Mouse (Mus musculus) limb, embryonic 11.5 days (tissue): ENCODE measurements around the gene Ak5. TPM values are rescaled to one million over a fixed set of nuclear protein-coding genes. Genes with fewer than 3 reads are reported as not detected.

Experiments used
- ATAC-seq: fragments of 200-750 bp; cut with Nextera tagmentation; 2 replicates; pipeline ENCODE4 v1.8.0; 2017; ENCODE audit warnings: low read depth; ENCODE audit not compliant: insufficient number of reproducible peaks, low FRiP score, low TSS enrichment
- DNase-seq: peaks from one replicate; pipeline ENCODE4 v3.0.0-alpha.2; 2015; ENCODE audit warnings: low spot score
- H3K27ac ChIP-seq: fragments of 300-500 bp; sonication (generic); replicated peaks from 2 replicates; pipeline ENCODE4 v1.5.1; 2014; ENCODE audit warnings: low read depth, mild to moderate bottlenecking, low read length
- H3K27me3 ChIP-seq: fragments of 300-500 bp; sonication (generic); 2 replicates; pipeline ENCODE4 v1.6.1; 2014; ENCODE audit warnings: mild to moderate bottlenecking, low read length, mixed read lengths; ENCODE audit not compliant: control insufficient read depth, insufficient read depth
- H3K36me3 ChIP-seq: fragments of 300-500 bp; sonication (generic); 2 replicates; pipeline ENCODE4 v1.6.1; 2014; ENCODE audit warnings: mild to moderate bottlenecking, low read length, moderate library complexity, mixed read lengths; ENCODE audit not compliant: control insufficient read depth, insufficient read depth
- H3K4me1 ChIP-seq: fragments of 300-500 bp; sonication (generic); 2 replicates; pipeline ENCODE4 v1.6.1; 2014; ENCODE audit warnings: low read length, mixed read lengths; ENCODE audit not compliant: control insufficient read depth, insufficient read depth
- H3K4me2 ChIP-seq: fragments of 300-500 bp; sonication (generic); 2 replicates; pipeline ENCODE4 v1.6.1; 2014; ENCODE audit warnings: low read depth, mild to moderate bottlenecking, moderate library complexity; ENCODE audit not compliant: severe bottlenecking
- H3K4me3 ChIP-seq: fragments of 300-500 bp; sonication (generic); 2 replicates; pipeline ENCODE4 v1.5.1; 2014; ENCODE audit warnings: low read depth, low read length
- H3K9ac ChIP-seq: fragments of 300-500 bp; sonication (generic); 2 replicates; pipeline ENCODE4 v1.6.1; 2014; ENCODE audit warnings: mild to moderate bottlenecking, low read length
- H3K9me3 ChIP-seq: fragments of 300-500 bp; sonication (generic); 2 replicates; pipeline ENCODE4 v1.6.1; 2016; ENCODE audit warnings: low read length; ENCODE audit not compliant: control insufficient read depth
- WGBS: fragments of 180-500 bp; shearing (Covaris S2); extraction: QIAGEN DNeasy Blood & Tissue Kit; methylation state at CpG from one replicate; pipeline ENCODE4 v1.1.7; 2014; 5-methylcytosine and 5-hydroxymethylcytosine counted together
- polyA plus RNA-seq: library from polyadenylated mRNA; unstranded; fragments of >200 nt; fragmentation: Nextera tagmentation; extraction: Ambion mirVana; gene quantifications from 2 replicates; pipeline ENCODE4 v1.2.1, GENCODE M21; 2014

Gene Ak5
- polyA plus RNA-seq, 1 experiment from 2014 or later: 2.4 TPM

DNA sequence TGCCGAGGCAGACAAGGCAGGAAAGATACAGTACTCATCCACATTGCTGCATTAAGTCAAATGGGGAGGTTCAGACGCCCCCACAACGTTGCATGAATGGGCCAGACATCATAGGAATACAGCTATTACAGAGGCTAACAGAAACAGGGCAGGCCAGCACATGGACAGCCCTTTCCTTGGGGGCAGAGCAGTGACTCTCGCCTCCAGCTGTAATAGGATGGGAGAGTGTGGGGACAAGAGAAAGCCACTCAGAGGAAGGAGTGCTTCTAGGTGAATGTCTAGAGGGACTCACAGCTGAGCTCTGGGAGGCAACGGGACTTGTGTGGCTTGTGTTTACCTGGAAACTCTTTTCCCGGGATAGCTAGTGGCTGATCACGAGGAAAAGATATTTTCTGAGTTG lies 184.4 kb downstream of the Ak5 start:
- peak overlapping the region; percentile 50; the same call in 1 of the 2 replicates for H3K27ac ChIP-seq
- WGBS: 53% methylated on average over 7 of the region's 7 CpGs

DNA sequence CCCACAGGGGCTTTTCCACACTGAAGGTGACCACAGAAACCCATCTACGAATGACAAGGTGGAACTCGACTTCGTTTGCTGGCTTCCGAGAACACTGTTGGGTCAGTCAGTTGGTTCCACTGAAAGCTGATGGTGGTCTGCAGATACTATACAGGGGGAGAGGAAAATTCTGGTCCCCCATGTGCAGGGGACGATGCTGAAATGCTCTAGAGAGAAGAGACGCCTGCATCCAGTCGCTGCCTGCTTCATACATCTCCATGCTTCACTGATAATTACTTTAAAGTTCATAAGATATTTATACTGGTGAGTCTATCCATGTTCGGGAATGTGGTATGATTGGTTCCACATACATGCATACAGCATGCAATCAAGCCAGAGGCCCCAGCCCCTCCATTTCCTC lies 186.0 kb downstream of the Ak5 start:
- Histone ChIP-seq H3K9me3 (no peaks in the 10 kb centered on the region), H3K27me3 (no peaks in the 10 kb centered on the region), H3K4me1 (peaks cover 24% of the 10 kb centered on the region), H3K27ac (no peak overlapping the region), H3K9ac (no peak overlapping the region), H3K4me3 (no peak overlapping the region), H3K36me3 (no peaks in the 10 kb centered on the region), H3K4me2 (no peak overlapping the region)
- ATAC-seq (no peak), DNase-seq (no peak)
- WGBS: 87% methylated on average over 8 of the region's 8 CpGs

More for the DNA sequence above, 184.4 kb downstream of the Ak5 start:
- no peak overlapping the region for H3K9ac ChIP-seq
- no peak overlapping the region for H3K4me3 ChIP-seq
- no peak for DNase-seq
- H3K27me3 ChIP-seq: no peaks in the 10 kb centered on the region
- H3K4me1 ChIP-seq: peaks cover 16% of the 10 kb centered on the region
- no peak for ATAC-seq
- H3K9me3 ChIP-seq: no peaks in the 10 kb centered on the region
- no peaks in the 10 kb centered on the region for H3K36me3 ChIP-seq
- H3K4me2 ChIP-seq: no peak overlapping the region

DNA sequence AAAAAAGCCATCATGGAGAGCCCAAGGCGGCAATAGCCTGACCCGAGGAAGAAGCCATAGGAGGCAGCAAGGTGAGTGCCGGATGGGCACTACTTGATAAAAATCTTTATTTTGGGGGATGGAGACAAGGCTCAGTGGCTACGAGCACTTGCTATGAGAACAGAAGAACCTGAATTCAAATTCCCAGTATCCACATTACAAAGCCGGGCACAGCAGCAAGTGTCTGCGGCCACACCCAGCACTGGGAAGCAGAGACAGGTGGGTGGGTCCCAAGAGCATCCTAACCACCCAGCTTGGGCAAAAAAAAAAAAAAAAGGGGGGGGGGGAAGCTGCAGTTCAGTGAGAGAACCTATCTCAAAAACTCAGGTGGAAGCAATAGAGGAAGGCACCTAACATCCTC lies 187.8 kb downstream of the Ak5 start:
- Histone ChIP-seq H3K27ac (no peak overlapping the region), H3K4me1 (peaks cover 24% of the 10 kb centered on the region), H3K36me3 (no peaks in the 10 kb centered on the region), H3K9ac (no peak overlapping the region), H3K9me3 (no peaks in the 10 kb centered on the region), H3K4me3 (no peak overlapping the region), H3K27me3 (no peaks in the 10 kb centered on the region), H3K4me2 (no peak overlapping the region)
- ATAC-seq (no peak), DNase-seq (no peak)
- 94% methylated on average over 6 of the region's 6 CpGs for whole genome bisulfite sequencing

DNA sequence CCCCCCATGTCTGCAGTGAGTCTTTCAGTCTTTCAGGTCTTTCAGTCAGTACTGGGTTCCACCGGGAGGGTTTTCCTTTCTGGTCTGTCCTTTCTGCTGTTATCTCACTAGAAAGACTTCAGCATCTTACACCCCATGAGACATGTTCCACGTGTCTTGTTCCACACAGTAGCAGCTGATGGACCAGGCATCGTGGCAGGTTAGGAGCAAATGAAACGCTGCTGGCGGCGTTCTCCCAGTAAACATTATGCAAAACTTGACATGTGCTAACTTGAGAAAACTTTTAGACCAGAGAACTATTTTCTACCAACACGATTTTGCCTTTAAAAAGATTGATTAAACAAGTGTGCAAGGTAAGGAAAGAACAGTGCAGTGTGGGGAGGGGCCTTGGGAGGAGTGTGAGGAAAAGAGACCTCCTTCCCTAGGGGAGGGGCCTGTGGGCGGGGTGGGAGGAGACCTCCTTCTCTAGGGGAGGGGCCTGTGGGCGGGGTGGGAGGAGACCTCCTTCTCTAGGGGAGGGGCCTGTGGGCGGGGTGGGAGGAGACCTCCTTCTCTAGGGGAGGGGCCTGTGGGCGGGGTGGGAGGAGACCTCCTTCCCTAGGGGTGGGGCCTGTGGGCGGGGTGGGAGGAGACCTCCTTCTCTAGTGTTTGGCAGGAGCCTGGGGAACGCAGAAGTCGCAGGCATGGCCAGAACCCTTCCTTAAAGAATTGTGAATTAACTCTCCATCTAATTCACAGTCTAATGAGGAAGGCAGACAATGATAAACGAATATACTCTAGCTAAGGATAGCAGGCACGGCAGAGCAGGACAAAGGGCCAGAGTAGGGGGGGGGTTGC lies 189.3 kb downstream of the Ak5 start:
- H3K4me1 ChIP-seq: peaks cover 15% of the 10 kb centered on the region
- H3K36me3 ChIP-seq: no peaks in the 10 kb centered on the region
- DNase-seq (peak; percentile 67), ATAC-seq (peak; percentile 76)
- peak overlapping the region; percentile 30 for H3K4me3 ChIP-seq
- H3K9me3 ChIP-seq: no peaks in the 10 kb centered on the region
- H3K9ac ChIP-seq: no peak overlapping the region; the same call in 1 of the 2 replicates
- no peak overlapping the region for H3K27ac ChIP-seq
- H3K27me3 ChIP-seq: no peaks in the 10 kb centered on the region
- 4% methylated on average over 12 of the region's 16 CpGs for WGBS
- H3K4me2 ChIP-seq: peak overlapping the region; percentile 52

DNA sequence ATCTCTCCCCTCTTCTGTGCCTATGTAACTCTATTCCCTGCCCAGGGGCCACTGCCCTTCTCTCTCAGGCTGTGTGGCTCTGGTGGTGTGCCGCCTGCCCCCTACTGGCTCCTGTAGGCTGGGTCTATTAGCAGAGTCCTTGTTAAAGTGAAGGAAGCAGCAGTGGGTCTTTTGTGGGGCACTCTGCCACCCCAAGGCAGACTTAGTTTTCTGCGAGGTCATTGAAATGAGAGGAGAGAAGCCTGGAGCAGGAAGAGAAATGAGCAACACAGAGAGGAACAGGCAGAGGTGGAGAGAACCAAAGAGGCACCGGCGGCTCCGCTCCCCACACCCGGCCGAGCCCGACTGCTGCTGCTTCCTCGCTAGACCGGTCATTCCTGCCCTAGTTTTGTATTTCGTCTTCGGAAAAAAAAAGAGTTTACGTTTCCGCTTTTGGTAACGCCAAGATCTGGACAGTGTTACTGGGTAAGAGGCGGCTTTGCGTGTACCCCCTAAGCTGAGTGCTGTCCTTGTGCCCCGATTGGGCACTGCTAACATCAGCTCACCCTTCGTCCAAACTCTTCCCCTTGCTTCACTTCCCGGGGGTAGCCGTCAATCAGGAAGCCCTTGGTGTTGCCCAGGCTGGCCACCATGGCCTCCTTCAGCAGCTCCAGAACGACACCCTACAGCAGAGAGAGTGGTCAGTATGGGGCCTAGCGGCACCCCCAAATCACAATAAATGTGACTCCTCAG lies 190.2 kb downstream of the Ak5 start:
- ATAC-seq (peak; percentile 70), DNase-seq (peak; percentile 77)
- H3K27ac ChIP-seq: no peak overlapping the region
- peak overlapping the region; percentile 38; the same call in 1 of the 2 replicates for H3K9ac ChIP-seq
- H3K36me3 ChIP-seq: no peaks in the 10 kb centered on the region
- no peaks in the 10 kb centered on the region for H3K9me3 ChIP-seq
- H3K4me2 ChIP-seq: peak overlapping the region; percentile 52
- peaks cover 11% of the 10 kb centered on the region for H3K4me1 ChIP-seq
- peak overlapping the region; percentile 30 for H3K4me3 ChIP-seq
- 3% methylated on average over 23 of the region's 23 CpGs for WGBS
- H3K27me3 ChIP-seq: no peaks in the 10 kb centered on the region

DNA sequence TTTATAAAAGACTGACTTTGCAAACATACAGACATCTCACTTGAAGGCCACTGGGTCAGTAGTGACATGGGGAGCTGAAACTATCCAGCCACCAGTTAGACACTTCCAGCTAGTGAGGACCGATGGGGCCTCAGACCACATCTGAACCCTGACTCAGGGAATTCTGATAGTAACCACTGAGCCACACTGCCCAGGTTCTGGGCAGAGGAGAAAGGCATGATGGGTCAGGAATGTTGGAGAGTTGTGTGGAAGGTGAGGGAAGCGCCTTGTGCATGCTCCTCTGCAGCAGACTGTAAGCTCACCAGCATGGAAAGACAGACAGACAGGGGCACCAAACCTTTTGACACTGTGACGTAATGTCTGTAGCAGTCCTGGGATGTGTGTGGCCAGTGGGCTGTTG lies 192.3 kb downstream of the Ak5 start:
- H3K27me3 ChIP-seq: no peaks in the 10 kb centered on the region
- H3K9me3 ChIP-seq: no peaks in the 10 kb centered on the region
- no peak overlapping the region for H3K27ac ChIP-seq
- ATAC-seq: no peak
- H3K4me3 ChIP-seq: no peak overlapping the region
- no peak for DNase-seq
- H3K4me1 ChIP-seq: peaks cover 8% of the 10 kb centered on the region; the same call in 1 of the 2 replicates
- no peak overlapping the region for H3K9ac ChIP-seq
- WGBS: 93% methylated on average over 3 of the region's 3 CpGs
- no peak overlapping the region for H3K4me2 ChIP-seq
- no peaks in the 10 kb centered on the region for H3K36me3 ChIP-seq

DNA sequence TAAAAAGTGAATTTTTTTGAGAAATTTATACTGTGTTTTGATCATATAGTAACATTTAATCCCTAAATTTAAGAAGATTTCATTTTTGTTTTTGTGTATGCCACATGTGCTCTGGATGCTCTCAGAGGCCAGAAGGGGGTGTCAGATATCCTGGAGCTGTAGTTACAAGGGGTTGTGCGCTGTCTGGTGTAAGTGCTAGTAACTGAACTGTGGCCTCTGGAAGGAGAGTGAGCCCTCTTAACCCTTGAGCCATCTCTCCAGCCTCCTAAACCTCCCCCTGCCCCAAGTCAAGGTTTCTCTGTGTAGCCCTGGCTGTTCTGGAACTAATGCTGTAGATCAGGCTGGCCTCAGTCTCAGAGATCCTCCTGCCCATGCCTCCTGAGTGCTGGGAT lies 192.9 kb downstream of the Ak5 start:
- no peak overlapping the region for H3K27ac ChIP-seq
- H3K4me2 ChIP-seq: no peak overlapping the region
- ATAC-seq: no peak
- H3K27me3 ChIP-seq: no peaks in the 10 kb centered on the region
- no peak for DNase-seq
- H3K36me3 ChIP-seq: no peaks in the 10 kb centered on the region
- no peak overlapping the region for H3K4me3 ChIP-seq
- 67% methylated on average over 1 of the region's 1 CpGs for WGBS
- no peaks in the 10 kb centered on the region for H3K9me3 ChIP-seq
- no peak overlapping the region for H3K9ac ChIP-seq
- peaks cover 8% of the 10 kb centered on the region; the same call in 1 of the 2 replicates for H3K4me1 ChIP-seq

DNA sequence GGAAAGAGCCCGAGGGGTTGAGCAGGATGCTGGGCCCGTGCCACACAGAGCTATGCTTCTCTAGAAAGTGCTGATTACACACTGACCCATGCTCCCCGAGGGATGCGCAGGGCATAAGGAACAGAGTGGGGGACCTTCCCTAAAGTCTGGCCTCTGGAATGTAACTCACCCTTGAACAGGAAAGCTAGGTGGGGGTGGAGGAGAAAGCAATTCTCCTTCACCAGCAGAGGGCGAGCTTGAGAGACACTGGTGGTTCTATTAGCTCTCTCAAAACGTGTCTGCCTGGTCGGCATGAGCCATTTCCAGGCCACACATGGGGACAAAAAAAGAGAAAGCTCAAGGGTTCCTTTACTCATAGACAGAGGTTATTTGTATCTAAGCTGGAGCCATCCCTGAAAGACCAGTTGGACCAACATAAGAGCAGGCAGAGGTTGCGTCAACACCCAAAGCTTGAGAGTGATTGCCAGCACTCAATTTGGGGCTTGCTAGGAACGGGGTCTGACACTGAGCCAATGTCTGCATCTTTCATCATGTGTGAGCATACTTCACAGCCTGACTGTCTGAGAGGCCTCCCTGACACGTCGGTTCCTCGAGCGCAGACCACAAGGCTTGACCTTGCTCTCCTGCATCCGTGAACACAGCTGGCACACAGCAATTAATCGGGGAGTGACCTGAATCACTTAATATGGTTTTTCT lies 193.4 kb downstream of the Ak5 start:
- Histone ChIP-seq H3K27ac (no peak overlapping the region), H3K9ac (no peak overlapping the region), H3K4me3 (no peak overlapping the region), H3K4me1 (peaks cover 8% of the 10 kb centered on the region; the same call in 1 of the 2 replicates), H3K36me3 (no peaks in the 10 kb centered on the region), H3K27me3 (no peaks in the 10 kb centered on the region), H3K4me2 (no peak overlapping the region), H3K9me3 (no peaks in the 10 kb centered on the region)
- DNase-seq: peak; percentile 81
- no peak for ATAC-seq
- 59% methylated on average over 15 of the region's 15 CpGs for WGBS
